Mouse (Mus musculus) induced T-regulatory cell, adult 2 months (primary cell): ENCODE measurements around the gene Foxn3.

Source experiments
- DNase-seq: peaks from one replicate; pipeline ENCODE4 v3.0.0-alpha.2; 2012; ENCODE audit warnings: low read depth

The Foxn3 gene

GRCm38 (mm10) chr12:99329301-99330257 is 233.8 kb downstream of the Foxn3 start:
- peak; percentile 58 for DNase-seq

GRCm38 (mm10) chr12:99326157-99326556 is 237.2 kb downstream of the Foxn3 start:
- DNase-seq: peak; percentile 64

GRCm38 (mm10) chr12:99321633-99322431 is 241.6 kb downstream of the Foxn3 start:
- peak; percentile 42 for DNase-seq

- no peak for DNase-seq
Observed at GRCm38 (mm10) chr12:99320966-99321496, 242.4 kb downstream of the Foxn3 start.

- no peak for DNase-seq
Observed at GRCm38 (mm10) chr12:99319896-99320295, 243.5 kb downstream of the Foxn3 start.

- DNase-seq: no peak
Observed at GRCm38 (mm10) chr12:99319171-99319570, 244.2 kb downstream of the Foxn3 start.

- no peak for DNase-seq
Observed at GRCm38 (mm10) chr12:99315931-99316330, 247.5 kb downstream of the Foxn3 start.

GRCm38 (mm10) chr12:99314817-99315216 is 248.6 kb downstream of the Foxn3 start:
- no peak for DNase-seq

- no peak for DNase-seq
Observed at GRCm38 (mm10) chr12:99311303-99311702, 252.1 kb downstream of the Foxn3 start.

- DNase-seq: no peak
Observed at GRCm38 (mm10) chr12:99309937-99310336, 253.4 kb downstream of the Foxn3 start.

GRCm38 (mm10) chr12:99308541-99309089 is 254.8 kb downstream of the Foxn3 start:
- DNase-seq: no peak

- DNase-seq: no peak
Observed at GRCm38 (mm10) chr12:99306536-99307204, 256.7 kb downstream of the Foxn3 start.

GRCm38 (mm10) chr12:99305784-99306535 is 257.4 kb downstream of the Foxn3 start:
- no peak for DNase-seq

- DNase-seq: no peak
Observed at GRCm38 (mm10) chr12:99305324-99305723, 258.1 kb downstream of the Foxn3 start.

- no peak for DNase-seq
Observed at GRCm38 (mm10) chr12:99304056-99304455, 259.3 kb downstream of the Foxn3 start.

GRCm38 (mm10) chr12:99303581-99303980 is 259.8 kb downstream of the Foxn3 start:
- no peak for DNase-seq

GRCm38 (mm10) chr12:99299900-99300299 is 263.5 kb downstream of the Foxn3 start:
- no peak for DNase-seq

GRCm38 (mm10) chr12:99298851-99299600 is 264.4 kb downstream of the Foxn3 start:
- no peak for DNase-seq

- DNase-seq: no peak
Observed at GRCm38 (mm10) chr12:99298242-99298641, 265.1 kb downstream of the Foxn3 start.

- DNase-seq: no peak
Observed at GRCm38 (mm10) chr12:99297792-99298191, 265.6 kb downstream of the Foxn3 start.
